Comparison of ENCODE assay signal across 10 mouse cellular contexts in the genomic region with DNA sequence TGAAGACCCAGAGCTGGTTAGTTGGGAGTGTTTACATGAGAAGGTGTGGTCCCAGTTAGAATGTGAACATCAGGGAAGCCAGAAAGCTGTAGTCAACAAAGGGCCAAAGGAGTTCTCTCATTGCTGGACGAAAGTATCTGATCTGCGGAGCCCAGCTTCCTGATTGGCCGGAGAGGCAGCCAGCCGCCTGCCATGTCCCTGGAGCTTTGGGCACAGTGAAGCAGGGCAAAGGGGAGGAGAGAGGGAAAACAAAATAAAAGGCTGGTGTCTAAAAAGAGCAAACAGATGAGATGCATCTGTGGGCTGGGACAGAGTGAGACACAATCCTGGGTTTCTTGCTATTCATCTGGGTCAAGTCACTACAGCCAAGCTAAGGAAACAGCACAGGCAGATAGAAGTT. TPM values are rescaled to one million over a fixed set of nuclear protein-coding genes. Genes with fewer than 3 reads are reported as not detected.
DNase-seq lines count a peak whose midpoint lies in the region; ATAC-seq and TF ChIP-seq lines count a peak whose summit lies in the region.
"Had no signal": no experiment of that assay in that cellular context is flagged by ENCODE, and none has a peak within 500 bp of the region (broad histone marks: within the 10 kb centered on the region; RNA-seq: fewer than 3 reads in every experiment).

No protein-coding gene starts in this region.

- H3K27me3 ChIP-seq in forebrain, embryonic 12.5 days = no peaks in the 10 kb centered on the region
- no peaks in the 10 kb centered on the region for H3K27me3 ChIP-seq in forebrain, embryonic 15.5 days
- H3K27me3 ChIP-seq in liver, postnatal 0 days (ENCODE audit: insufficient read depth, low read length) = no peaks in the 10 kb centered on the region
- H3K27me3 ChIP-seq: embryonic facial prominence, embryonic 12.5 days had no signal

- no peak overlapping the region for H3K4me2 ChIP-seq in forebrain, embryonic 12.5 days
- H3K4me2 ChIP-seq in forebrain, embryonic 15.5 days (replicated peaks) = no peak overlapping the region
- H3K4me2 ChIP-seq in liver, postnatal 0 days (ENCODE audit: low read depth, low read length) = no peak overlapping the region
- H3K4me2 ChIP-seq: embryonic facial prominence, embryonic 12.5 days had no signal

- peak; percentile 33; the same call in 1 of the 2 replicates for ATAC-seq in forebrain, embryonic 12.5 days (ENCODE audit: low FRiP score)
- no peak; the same call in 1 of the 2 replicates for ATAC-seq in forebrain, embryonic 15.5 days (replicated peaks)
- peak; percentile 90 for ATAC-seq in liver, postnatal 0 days
- no peak for ATAC-seq in megakaryocyte, adult 5-6 weeks (ENCODE audit: poor library complexity, severe bottlenecking)

- TF ChIP-seq EP300 in liver, postnatal 0 days (IDR thresholded peaks at IDR 0.05; ENCODE audit: low read depth) = peak; percentile 42; the same call in 1 of the 2 replicates

- no peaks in the 10 kb centered on the region for H3K36me3 ChIP-seq in forebrain, embryonic 12.5 days (replicated peaks)
- peaks cover 3% of the 10 kb centered on the region for H3K36me3 ChIP-seq in forebrain, embryonic 15.5 days
- H3K36me3 ChIP-seq in liver, postnatal 0 days (replicated peaks; ENCODE audit: insufficient read depth, low read length) = peaks cover 16% of the 10 kb centered on the region; the same call in 1 of the 2 replicates

- no peak for DNase-seq in layer of hippocampus, adult 2 months (ENCODE audit: low spot score in 2 of 2)
- no peak for DNase-seq in layer of hippocampus, postnatal 36 days
- peak; percentile 39 for DNase-seq in adrenal gland, postnatal 25 days
- peak; percentile 63 for DNase-seq in liver, postnatal 0 days
- no peak for DNase-seq in spleen, postnatal 14 days (ENCODE audit: low spot score in 2 of 2)

- WGBS in forebrain, embryonic 12.5 days = 37% methylated on average over 4 of the region's 4 CpGs
- WGBS in forebrain, embryonic 15.5 days = 46% methylated on average over 4 of the region's 4 CpGs
- 51% methylated on average over 4 of the region's 4 CpGs for WGBS in liver, postnatal 0 days (ENCODE audit: insufficient replicate concordance)

- H3K9ac ChIP-seq in forebrain, embryonic 12.5 days = no peak overlapping the region
- H3K9ac ChIP-seq in forebrain, embryonic 15.5 days (replicated peaks) = no peak overlapping the region
- H3K9ac ChIP-seq in liver, postnatal 0 days (replicated peaks) = no peak overlapping the region
- H3K9ac ChIP-seq: embryonic facial prominence, embryonic 12.5 days had no signal

- H3K9me3 ChIP-seq in forebrain, embryonic 12.5 days = no peaks in the 10 kb centered on the region
- no peaks in the 10 kb centered on the region for H3K9me3 ChIP-seq in forebrain, embryonic 15.5 days
- H3K9me3 ChIP-seq in liver, postnatal 0 days (ENCODE audit: low read length) = no peaks in the 10 kb centered on the region
- H3K9me3 ChIP-seq: embryonic facial prominence, embryonic 12.5 days had no signal

- no peak overlapping the region for H3K4me3 ChIP-seq in forebrain, embryonic 12.5 days (replicated peaks)
- no peak overlapping the region for H3K4me3 ChIP-seq in forebrain, embryonic 15.5 days
- no peak overlapping the region for H3K4me3 ChIP-seq in layer of hippocampus, adult 2 months
- no peak overlapping the region for H3K4me3 ChIP-seq in liver, postnatal 0 days (ENCODE audit: low read depth, low read length)
- H3K4me3 ChIP-seq: embryonic facial prominence, embryonic 12.5 days; left cerebral cortex, adult 2 months had no signal

- no peak overlapping the region for H3K27ac ChIP-seq in forebrain, embryonic 12.5 days
- no peak overlapping the region for H3K27ac ChIP-seq in forebrain, embryonic 15.5 days (replicated peaks)
- peak overlapping the region; percentile 62; the same call in 1 of the 2 replicates for H3K27ac ChIP-seq in layer of hippocampus, adult 2 months
- H3K27ac ChIP-seq in liver, postnatal 0 days (ENCODE audit: low read depth) = peak overlapping the region; percentile 77
- H3K27ac ChIP-seq: embryonic facial prominence, embryonic 12.5 days; left cerebral cortex, adult 2 months had no signal

- TF ChIP-seq CTCF in layer of hippocampus, adult 2 months (conservative IDR thresholded peaks at IDR 0.05) = no peak
- no peak for TF ChIP-seq CTCF in liver, postnatal 0 days (IDR thresholded peaks at IDR 0.05; ENCODE audit: low read depth)

- peaks cover 22% of the 10 kb centered on the region for H3K4me1 ChIP-seq in forebrain, embryonic 12.5 days
- peaks cover 14% of the 10 kb centered on the region for H3K4me1 ChIP-seq in forebrain, embryonic 15.5 days
- H3K4me1 ChIP-seq in liver, postnatal 0 days (ENCODE audit: insufficient read depth) = peaks cover 32% of the 10 kb centered on the region

RNA-seq across cellular contexts. Expression of a gene that starts 44.3 kb away (rescaled TPM):
- polyA plus RNA-seq in forebrain, embryonic 12.5 days (2016; fragmentation: Nextera tagmentation; extraction: Ambion mirVana) = 5.9 and 7.5 TPM in 2 replicates
- polyA plus RNA-seq in forebrain, embryonic 15.5 days (2015; fragmentation: Nextera tagmentation; extraction: Ambion mirVana) = 10.0 and 10.2 TPM in 2 replicates
- total RNA-seq in layer of hippocampus, adult 2 months (2021) = 10 to 100 TPM; 20.7 to 22.3 TPM
- 10 to 100 TPM; 21.3 to 21.4 TPM for total RNA-seq in layer of hippocampus, postnatal 36 days (2021)
- 165 and 265 TPM in 2 replicates for total RNA-seq in adrenal gland, postnatal 25 days (2021)
- 9.9 and 11.0 TPM in 2 replicates for polyA plus RNA-seq in liver, postnatal 0 days (2015; fragmentation: Nextera tagmentation; extraction: Ambion mirVana)
- total RNA-seq in megakaryocyte, adult 5-6 weeks (2015) = 1.2 and 1.8 TPM in 2 replicates
- total RNA-seq in megakaryocyte, adult 5-6 weeks (2017) = 2.5 and 3.4 TPM in 2 replicates

Comparison
In these comparisons a context has a peak if more than half of its experiments do, and no peak if none do; other contexts are left out.
1. ATAC-seq: peak in forebrain, embryonic 12.5 days (single experiment) and liver, postnatal 0 days (single experiment); none in forebrain, embryonic 15.5 days (single experiment) and megakaryocyte, adult 5-6 weeks (single experiment).
2. H3K27ac ChIP-seq: peak in layer of hippocampus, adult 2 months (single experiment) and liver, postnatal 0 days (single experiment); none in forebrain, embryonic 12.5 days (single experiment) and forebrain, embryonic 15.5 days (single experiment).
3. DNase-seq: peak in adrenal gland, postnatal 25 days (single experiment) and liver, postnatal 0 days (single experiment); none in layer of hippocampus, adult 2 months (0 of 2), layer of hippocampus, postnatal 36 days (0 of 2) and spleen, postnatal 14 days (0 of 2).
4. RNA of a gene that starts 44.3 kb away (total RNA-seq): 165 to 265 TPM in adrenal gland, postnatal 25 days, 20.7 to 22.3 TPM in layer of hippocampus, adult 2 months and 21.3 to 21.4 TPM in layer of hippocampus, postnatal 36 days; 1.2 to 3.4 TPM in megakaryocyte, adult 5-6 weeks; every median in the first group is over 4 times any median in the second.